Mouse (Mus musculus) midbrain, postnatal 0 days (tissue): ENCODE measurements around the gene Ankdd1a. TPM values are rescaled to one million over a fixed set of nuclear protein-coding genes. Genes with fewer than 3 reads are reported as not detected.

ENCODE experiments used
- ATAC-seq: fragments of 200-750 bp; cut with Nextera tagmentation; 2 replicates; pipeline ENCODE4 v1.8.0; 2017; ENCODE audit warnings: moderate number of reproducible peaks, mild to moderate bottlenecking, moderate TSS enrichment, moderate library complexity; ENCODE audit not compliant: low FRiP score
- DNase-seq: peaks from one replicate; pipeline ENCODE4 v3.0.0-alpha.2; 2015; ENCODE audit warnings: low spot score
- H3K27ac ChIP-seq: fragments of 300-500 bp; sonication (generic); 2 replicates; pipeline ENCODE4 v1.5.1; 2014; ENCODE audit warnings: low read depth, mild to moderate bottlenecking, low read length, mixed read lengths
- H3K27me3 ChIP-seq: fragments of 300-500 bp; sonication (generic); 2 replicates; pipeline ENCODE4 v1.6.1; 2014; ENCODE audit warnings: low read length, control low read depth, mixed read lengths; ENCODE audit not compliant: insufficient read depth
- H3K36me3 ChIP-seq: fragments of 300-500 bp; sonication (generic); 2 replicates; pipeline ENCODE4 v1.6.1; 2014; ENCODE audit warnings: low read length, control low read depth, mixed read lengths; ENCODE audit not compliant: insufficient read depth
- H3K4me1 ChIP-seq: fragments of 300-500 bp; sonication (generic); 2 replicates; pipeline ENCODE4 v1.6.1; 2014; ENCODE audit warnings: mild to moderate bottlenecking, control low read depth, antibody characterized with exemption, low read length, mixed read lengths; ENCODE audit not compliant: insufficient read depth
- H3K4me2 ChIP-seq: fragments of 300-500 bp; sonication (generic); 2 replicates; pipeline ENCODE4 v1.6.1; 2014; ENCODE audit warnings: low read depth, mild to moderate bottlenecking, low read length, mixed read lengths; ENCODE audit not compliant: poor library complexity, severe bottlenecking
- H3K4me3 ChIP-seq: fragments of 300-500 bp; sonication (generic); 2 replicates; pipeline ENCODE4 v1.5.1; 2014; ENCODE audit warnings: low read depth, mild to moderate bottlenecking, low read length, moderate library complexity
- H3K9ac ChIP-seq: fragments of 300-500 bp; sonication (generic); replicated peaks from 2 replicates; pipeline ENCODE4 v1.6.1; 2014; ENCODE audit warnings: mild to moderate bottlenecking, low read length, moderate library complexity, mixed read lengths; ENCODE audit not compliant: poor library complexity, severe bottlenecking
- H3K9me3 ChIP-seq: fragments of 300-500 bp; sonication (generic); 2 replicates; pipeline ENCODE4 v1.6.1; 2016; ENCODE audit warnings: low read length, control low read depth
- CTCF ChIP-seq: IDR thresholded peaks from 2 replicates; pipeline ENCODE4 v1.5.1; 2016; ENCODE audit warnings: antibody characterized with exemption, mild to moderate bottlenecking
- WGBS: fragments of 180-500 bp; shearing (Covaris S2); extraction: QIAGEN DNeasy Blood & Tissue Kit; methylation state at CpG from one replicate; pipeline ENCODE4 v1.1.7; 2014; 5-methylcytosine and 5-hydroxymethylcytosine counted together
- polyA plus RNA-seq: library from polyadenylated mRNA; unstranded; fragments of >200 nt; fragmentation: Nextera tagmentation; extraction: Ambion mirVana; gene quantifications from 2 replicates; pipeline ENCODE4 v1.2.1, GENCODE M21; 2015
- total RNA-seq: library from RNA; depleted of rRNA; stranded (reverse); fragments of >200 nt; gene quantifications from 2 replicates; pipeline ENCODE4 v1.2.3, GENCODE M21; 2014; rRNA removed

The Ankdd1a gene
- 5.4 and 5.5 TPM in 2 replicates for total RNA-seq
- 1.4 TPM in 2 replicates for polyA plus RNA-seq

DNA sequence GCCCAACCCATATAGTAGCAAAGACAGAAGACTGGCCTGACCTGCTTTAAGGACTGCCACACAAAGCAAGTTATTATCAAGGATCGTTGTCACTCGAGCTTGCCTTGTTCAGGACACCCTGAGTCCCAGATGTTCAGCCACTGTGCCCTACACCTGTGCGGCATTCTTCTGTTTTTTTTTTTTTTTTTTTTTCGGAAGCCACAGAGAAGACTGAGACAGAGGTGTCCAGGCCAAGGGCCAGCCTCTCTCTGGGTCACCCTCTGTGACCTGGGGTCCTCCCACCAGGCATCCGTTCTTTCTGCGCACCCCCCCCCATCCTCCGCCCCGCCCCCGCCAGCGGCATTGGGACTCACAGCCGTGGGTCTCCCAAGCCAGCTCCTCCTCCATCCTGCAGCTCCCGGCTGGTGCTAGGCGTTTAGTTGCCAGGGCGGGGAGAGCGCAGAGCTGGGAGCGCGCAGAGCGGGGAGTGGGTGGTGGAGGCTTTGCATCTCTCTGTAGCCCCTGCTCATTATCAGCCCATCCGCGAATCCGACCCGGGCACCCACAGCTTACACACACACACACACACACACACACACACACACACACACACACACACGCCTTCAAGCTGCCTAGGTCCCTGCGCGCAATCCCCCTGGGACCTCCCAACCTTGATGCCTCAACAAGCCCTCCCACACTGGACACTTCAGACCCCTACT lies at the start of gene Ankdd1a:
Gene Ankdd1a, minus strand, starts transcription at position 387 of the 698 bp plus-strand sequence.
- Histone ChIP-seq H3K4me2 (peak within 1 kb of the TSS; percentile 60), H3K27ac (peak within 1 kb of the TSS; percentile 39), H3K9me3 (no peaks in the 10 kb centered on the region), H3K4me3 (peak within 1 kb of the TSS; percentile 35), H3K4me1 (no peaks in the 10 kb centered on the region), H3K27me3 (no peaks in the 10 kb centered on the region), H3K36me3 (no peaks in the 10 kb centered on the region), H3K9ac (peak within 1 kb of the TSS; percentile 50; the same call in 1 of the 2 replicates)
- DNase-seq, result peak; percentile 79
- 9% methylated on average over 22 of the region's 25 CpGs for WGBS
- ATAC-seq, result peak; percentile 81
- TF ChIP-seq CTCF, result no peak

DNA sequence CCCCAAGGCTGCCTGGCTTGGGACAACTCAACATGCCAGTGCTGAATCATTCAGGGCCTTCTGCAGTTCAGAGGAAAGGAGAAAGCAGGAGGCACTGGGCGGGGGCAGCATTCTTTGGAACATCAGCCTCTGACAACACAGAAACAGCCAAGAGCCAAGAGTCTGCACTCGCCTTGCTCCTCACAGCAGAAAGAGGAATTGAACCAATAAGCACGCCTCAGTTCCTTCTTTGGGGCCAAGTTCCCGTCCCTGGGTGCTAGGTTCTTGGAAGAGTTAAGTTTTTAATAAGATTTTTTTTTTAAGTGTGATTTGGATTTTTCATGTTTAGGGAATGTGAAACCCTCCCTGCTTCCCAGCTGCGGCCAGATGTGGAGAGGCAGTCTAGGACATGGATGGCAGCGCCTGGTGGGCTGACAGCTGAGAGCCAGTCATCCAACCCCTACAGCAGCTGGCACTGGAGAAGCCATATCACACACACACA lies 49.5 kb upstream of the Ankdd1a start:
- WGBS, result 84% methylated on average over 6 of the region's 6 CpGs
- H3K27me3 ChIP-seq, result no peaks in the 10 kb centered on the region
- no peak for TF ChIP-seq CTCF
- no peak overlapping the region for H3K4me2 ChIP-seq
- no peak overlapping the region for H3K27ac ChIP-seq
- H3K9ac ChIP-seq, result no peak overlapping the region
- ATAC-seq (no peak), DNase-seq (no peak)
- no peaks in the 10 kb centered on the region for H3K36me3 ChIP-seq
- H3K4me3 ChIP-seq, result no peak overlapping the region
- H3K9me3 ChIP-seq, result no peaks in the 10 kb centered on the region
- H3K4me1 ChIP-seq, result no peaks in the 10 kb centered on the region

DNA sequence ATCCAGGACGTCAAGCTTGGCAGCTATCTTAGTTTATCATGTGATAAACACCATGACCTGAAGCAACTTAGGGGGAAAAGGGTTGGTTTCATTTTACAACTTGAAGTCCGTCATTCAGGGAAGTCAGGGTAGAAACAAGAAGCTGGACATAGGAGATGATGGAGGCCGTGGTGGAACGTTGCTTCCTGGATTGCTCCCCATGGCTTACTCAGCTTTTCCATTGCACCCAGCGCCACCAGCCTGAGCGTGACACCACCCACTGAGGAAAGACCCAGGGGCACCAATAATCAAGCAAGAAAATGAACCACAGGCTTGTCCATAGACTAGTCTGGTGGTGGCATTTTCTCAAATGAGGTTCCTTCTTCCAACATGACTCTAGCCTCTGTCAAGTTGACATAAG lies 48.8 kb upstream of the Ankdd1a start:
- DNase-seq (no peak), ATAC-seq (no peak)
- H3K9me3 ChIP-seq, result no peaks in the 10 kb centered on the region
- 94% methylated on average over 6 of the region's 6 CpGs for WGBS
- no peaks in the 10 kb centered on the region for H3K36me3 ChIP-seq
- no peaks in the 10 kb centered on the region for H3K27me3 ChIP-seq
- no peak overlapping the region for H3K4me2 ChIP-seq
- TF ChIP-seq CTCF, result no peak
- no peak overlapping the region for H3K27ac ChIP-seq
- no peak overlapping the region for H3K9ac ChIP-seq
- no peaks in the 10 kb centered on the region for H3K4me1 ChIP-seq
- no peak overlapping the region for H3K4me3 ChIP-seq

DNA sequence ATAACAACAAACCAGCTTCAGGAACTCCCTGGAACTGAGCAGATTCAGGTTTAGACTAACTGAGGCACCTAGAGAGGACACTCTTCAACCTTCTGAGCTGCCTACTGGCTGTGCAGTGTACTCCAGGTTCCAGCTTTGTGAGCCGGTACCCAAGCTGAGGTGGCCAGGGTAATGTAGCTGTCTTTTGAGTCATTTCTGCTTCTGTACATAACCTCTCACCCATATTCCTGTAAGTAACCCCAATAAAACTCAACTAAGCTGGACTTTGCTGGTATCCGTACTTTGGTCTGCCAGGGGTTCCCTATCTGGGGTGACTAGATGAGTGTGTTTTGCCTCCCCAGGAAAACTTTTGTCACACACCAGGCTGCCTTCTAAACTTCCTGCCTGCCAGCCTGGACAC lies 44.7 kb upstream of the Ankdd1a start:
- no peak overlapping the region for H3K4me3 ChIP-seq
- H3K9me3 ChIP-seq, result no peaks in the 10 kb centered on the region
- no peak for ATAC-seq
- no peaks in the 10 kb centered on the region for H3K36me3 ChIP-seq
- no peak for DNase-seq
- no peak overlapping the region for H3K27ac ChIP-seq
- no peaks in the 10 kb centered on the region for H3K27me3 ChIP-seq
- no peak overlapping the region for H3K9ac ChIP-seq
- no peak overlapping the region for H3K4me2 ChIP-seq
- H3K4me1 ChIP-seq, result no peaks in the 10 kb centered on the region
- TF ChIP-seq CTCF, result no peak
- WGBS, result 100% methylated on average over 2 of the region's 2 CpGs

DNA sequence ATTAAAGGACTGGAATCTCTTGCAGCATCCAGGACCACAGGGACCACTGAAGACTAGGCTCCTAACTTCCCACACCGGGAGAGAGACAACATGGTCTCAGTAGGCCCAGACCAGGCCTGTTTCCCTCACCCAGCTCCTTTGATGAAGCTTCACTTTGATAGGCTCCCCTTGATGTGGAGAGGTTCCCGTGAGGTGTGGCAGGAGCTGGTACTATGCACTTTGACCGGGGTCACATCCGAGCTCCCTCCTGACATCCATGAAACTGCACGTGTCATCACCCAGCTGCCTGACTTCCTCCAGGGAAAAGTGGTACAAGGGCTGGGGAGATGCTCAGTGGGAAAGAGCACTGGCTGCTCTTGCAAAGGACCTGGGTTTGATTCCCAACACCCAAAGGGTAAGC lies 43.1 kb upstream of the Ankdd1a start:
- WGBS, result 95% methylated on average over 5 of the region's 5 CpGs

DNA sequence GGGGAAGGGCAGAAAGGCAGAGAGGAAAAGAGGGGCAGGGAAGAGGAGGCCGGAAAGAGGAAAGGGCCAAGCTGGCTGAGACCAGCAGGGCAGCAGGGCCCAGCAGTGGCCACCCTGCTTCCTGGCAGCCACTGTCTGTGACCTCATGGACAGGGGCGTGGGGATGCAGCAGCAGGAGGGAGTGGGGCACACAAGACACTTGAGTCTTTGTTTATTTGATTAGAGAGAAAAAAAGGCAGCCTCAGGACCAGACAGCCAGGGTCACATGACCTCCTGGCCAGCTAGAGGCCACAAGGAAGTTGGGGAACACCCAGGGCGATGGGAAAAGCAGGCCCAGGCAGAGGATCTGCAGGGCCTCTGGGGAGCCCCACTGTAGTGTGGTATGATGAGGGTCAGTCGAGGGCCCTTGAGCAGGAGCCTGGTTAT lies 42.1 kb upstream of the Ankdd1a start:
- no peak overlapping the region for H3K9ac ChIP-seq
- H3K36me3 ChIP-seq, result no peaks in the 10 kb centered on the region
- H3K9me3 ChIP-seq, result no peaks in the 10 kb centered on the region
- WGBS, result 33% methylated on average over 4 of the region's 4 CpGs
- peak; percentile 43 for DNase-seq
- H3K4me3 ChIP-seq, result no peak overlapping the region
- H3K4me2 ChIP-seq, result no peak overlapping the region
- peak; percentile 85 for ATAC-seq
- 0 out of 2 replicates have a peak overlapping the region, but pooled peaks have one; percentile 12 for H3K27ac ChIP-seq
- no peaks in the 10 kb centered on the region for H3K27me3 ChIP-seq
- no peak for TF ChIP-seq CTCF
- H3K4me1 ChIP-seq, result no peaks in the 10 kb centered on the region

More for the DNA sequence above, 43.1 kb upstream of the Ankdd1a start:
- Histone ChIP-seq H3K4me3 (no peak overlapping the region), H3K4me1 (no peaks in the 10 kb centered on the region), H3K9me3 (no peaks in the 10 kb centered on the region), H3K9ac (no peak overlapping the region), H3K27me3 (no peaks in the 10 kb centered on the region), H3K27ac (no peak overlapping the region), H3K36me3 (no peaks in the 10 kb centered on the region), H3K4me2 (no peak overlapping the region)
- ATAC-seq (no peak), DNase-seq (no peak)
- no peak for TF ChIP-seq CTCF
